Mouse (Mus musculus) hindbrain, embryonic 15.5 days (tissue): Measurements from ENCODE around the gene Mgll. TPM values are rescaled to one million over a fixed set of nuclear protein-coding genes. Genes with fewer than 3 reads are reported as not detected.

ENCODE experiments used
- ATAC-seq: fragments of 200-750 bp; cut with Nextera tagmentation; 2 replicates; pipeline ENCODE4 v1.8.0; 2017; ENCODE audit warnings: low read depth, moderate number of reproducible peaks, moderate TSS enrichment; ENCODE audit not compliant: low FRiP score
- H3K27ac ChIP-seq: fragments of 300-500 bp; sonication (generic); replicated peaks from 2 replicates; pipeline ENCODE4 v1.5.1; 2015; ENCODE audit warnings: mild to moderate bottlenecking, inconsistent platforms
- H3K27me3 ChIP-seq: fragments of 300-500 bp; sonication (generic); 2 replicates; pipeline ENCODE4 v1.6.1; 2015; ENCODE audit warnings: control low read depth, inconsistent platforms
- H3K36me3 ChIP-seq: fragments of 300-500 bp; sonication (generic); 2 replicates; pipeline ENCODE4 v1.6.1; 2015; ENCODE audit warnings: control low read depth, inconsistent platforms
- H3K4me1 ChIP-seq: fragments of 300-500 bp; sonication (generic); replicated peaks from 2 replicates; pipeline ENCODE4 v1.6.1; 2015; ENCODE audit warnings: control low read depth, inconsistent platforms
- H3K4me2 ChIP-seq: fragments of 300-500 bp; sonication (generic); 2 replicates; pipeline ENCODE4 v1.6.1; 2015; ENCODE audit warnings: moderate library complexity, mild to moderate bottlenecking, inconsistent platforms
- H3K4me3 ChIP-seq: fragments of 300-500 bp; sonication (generic); 2 replicates; pipeline ENCODE4 v1.5.1; 2015; ENCODE audit warnings: mild to moderate bottlenecking, inconsistent platforms
- H3K9ac ChIP-seq: fragments of 300-500 bp; sonication (generic); 2 replicates; pipeline ENCODE4 v1.6.1; 2015; ENCODE audit warnings: inconsistent platforms
- H3K9me3 ChIP-seq: fragments of 300-500 bp; sonication (generic); 2 replicates; pipeline ENCODE4 v1.6.1; 2016; ENCODE audit warnings: control low read depth, inconsistent platforms
- WGBS: fragments of 180-500 bp; shearing (Covaris S2); methylation state at CpG from one replicate; pipeline ENCODE4 v1.1.7; 2015; 5-methylcytosine and 5-hydroxymethylcytosine counted together
- polyA plus RNA-seq: library from polyadenylated mRNA; unstranded; fragments of >200 nt; fragmentation: Nextera tagmentation; extraction: Ambion mirVana; gene quantifications from 2 replicates; pipeline ENCODE4 v1.2.1, GENCODE M21; 2015

Gene Mgll
- polyA plus RNA-seq, 1 experiment from 2014 or later, result 59.0 TPM

- 90% methylated on average over 2 of the region's 2 CpGs for WGBS
- H3K27me3 ChIP-seq, result no peaks in the 10 kb centered on the region; the same call in 1 of the 2 replicates
Observed at GRCm38 (mm10) chr6:88722906-88723305, 1.3 kb upstream of the Mgll start.

GRCm38 (mm10) chr6:88723806-88724312 is 353 bp upstream of the Mgll start:
- Histone ChIP-seq H3K4me1 (peaks cover 27% of the 10 kb centered on the region), H3K9ac (peak overlapping the region; percentile 81), H3K9me3 (no peaks in the 10 kb centered on the region), H3K27ac (peak overlapping the region; percentile 80), H3K27me3 (no peaks in the 10 kb centered on the region; the same call in 1 of the 2 replicates), H3K4me3 (peak overlapping the region; percentile 57), H3K4me2 (peak overlapping the region; percentile 97), H3K36me3 (no peaks in the 10 kb centered on the region)
- ATAC-seq, result peak; percentile 78
- 28% methylated on average over 14 of the region's 14 CpGs for WGBS

More at GRCm38 (mm10) chr6:88722906-88723305, 1.3 kb upstream of the Mgll start:
- no peak overlapping the region for H3K4me3 ChIP-seq
- H3K27ac ChIP-seq, result no peak overlapping the region
- H3K4me1 ChIP-seq, result peaks cover 23% of the 10 kb centered on the region
- no peaks in the 10 kb centered on the region for H3K9me3 ChIP-seq
- no peak for ATAC-seq
- no peaks in the 10 kb centered on the region for H3K36me3 ChIP-seq
- no peak overlapping the region for H3K9ac ChIP-seq
- H3K4me2 ChIP-seq, result no peak overlapping the region

- ATAC-seq, result no peak
- no peaks in the 10 kb centered on the region; the same call in 1 of the 2 replicates for H3K27me3 ChIP-seq
- no peaks in the 10 kb centered on the region for H3K9me3 ChIP-seq
- H3K4me1 ChIP-seq, result peaks cover 27% of the 10 kb centered on the region
- WGBS, result 64% methylated on average over 7 of the region's 7 CpGs
- peak overlapping the region; percentile 57 for H3K4me3 ChIP-seq
- 0 out of 2 replicates have a peak overlapping the region, but pooled peaks have one; percentile 17 for H3K9ac ChIP-seq
- no peak overlapping the region for H3K27ac ChIP-seq
- no peaks in the 10 kb centered on the region for H3K36me3 ChIP-seq
- peak overlapping the region; percentile 97 for H3K4me2 ChIP-seq
Observed at GRCm38 (mm10) chr6:88725590-88725989, 1.4 kb downstream of the Mgll start.

- H3K36me3 ChIP-seq, result no peaks in the 10 kb centered on the region
- ATAC-seq, result peak; percentile 32; the same call in 1 of the 2 replicates
- H3K4me3 ChIP-seq, result peak overlapping the region; percentile 57
- H3K4me2 ChIP-seq, result peak overlapping the region; percentile 97
- no peaks in the 10 kb centered on the region for H3K9me3 ChIP-seq
- peak overlapping the region; percentile 32; the same call in 1 of the 2 replicates for H3K9ac ChIP-seq
- H3K27ac ChIP-seq, result peak overlapping the region; percentile 64
- peaks cover 27% of the 10 kb centered on the region for H3K4me1 ChIP-seq
- whole genome bisulfite sequencing, result 48% methylated on average over 9 of the region's 9 CpGs
- no peaks in the 10 kb centered on the region; the same call in 1 of the 2 replicates for H3K27me3 ChIP-seq
Observed at GRCm38 (mm10) chr6:88726252-88727211, 2.3 kb downstream of the Mgll start.

- Histone ChIP-seq H3K4me1 (peaks cover 35% of the 10 kb centered on the region), H3K36me3 (no peaks in the 10 kb centered on the region), H3K27me3 (no peaks in the 10 kb centered on the region; the same call in 1 of the 2 replicates), H3K4me2 (peak overlapping the region; percentile 97), H3K4me3 (no peak overlapping the region), H3K9me3 (no peaks in the 10 kb centered on the region), H3K9ac (no peak overlapping the region), H3K27ac (no peak overlapping the region)
- no peak for ATAC-seq
- 84% methylated on average over 5 of the region's 5 CpGs for WGBS
Observed at GRCm38 (mm10) chr6:88727490-88727889, 3.3 kb downstream of the Mgll start.

GRCm38 (mm10) chr6:88728054-88728453 is 3.8 kb downstream of the Mgll start:
- H3K4me2 ChIP-seq, result no peak overlapping the region
- WGBS, result 52% methylated on average over 7 of the region's 7 CpGs
- no peaks in the 10 kb centered on the region for H3K36me3 ChIP-seq
- H3K27ac ChIP-seq, result no peak overlapping the region
- no peak overlapping the region for H3K4me3 ChIP-seq
- H3K9ac ChIP-seq, result no peak overlapping the region
- H3K9me3 ChIP-seq, result no peaks in the 10 kb centered on the region
- H3K27me3 ChIP-seq, result no peaks in the 10 kb centered on the region; the same call in 1 of the 2 replicates
- H3K4me1 ChIP-seq, result peaks cover 41% of the 10 kb centered on the region
- ATAC-seq, result no peak

- peaks cover 45% of the 10 kb centered on the region for H3K4me1 ChIP-seq
- no peaks in the 10 kb centered on the region for H3K36me3 ChIP-seq
- WGBS, result 88% methylated on average over 5 of the region's 5 CpGs
- H3K4me3 ChIP-seq, result no peak overlapping the region
- ATAC-seq, result no peak
- H3K4me2 ChIP-seq, result no peak overlapping the region
- no peaks in the 10 kb centered on the region for H3K9me3 ChIP-seq
- H3K27ac ChIP-seq, result no peak overlapping the region
- no peak overlapping the region for H3K9ac ChIP-seq
- no peaks in the 10 kb centered on the region for H3K27me3 ChIP-seq
Observed at GRCm38 (mm10) chr6:88728515-88728914, 4.3 kb downstream of the Mgll start.

GRCm38 (mm10) chr6:88731211-88731751 is 7.1 kb downstream of the Mgll start:
- H3K36me3 ChIP-seq, result no peaks in the 10 kb centered on the region
- H3K4me2 ChIP-seq, result no peak overlapping the region
- WGBS, result 89% methylated on average over 11 of the region's 11 CpGs
- ATAC-seq, result no peak
- no peak overlapping the region for H3K27ac ChIP-seq
- H3K9me3 ChIP-seq, result no peaks in the 10 kb centered on the region
- peaks cover 37% of the 10 kb centered on the region for H3K4me1 ChIP-seq
- H3K9ac ChIP-seq, result no peak overlapping the region
- no peak overlapping the region for H3K4me3 ChIP-seq
- no peaks in the 10 kb centered on the region for H3K27me3 ChIP-seq

GRCm38 (mm10) chr6:88731991-88732390 is 7.8 kb downstream of the Mgll start:
- Histone ChIP-seq H3K4me1 (peaks cover 36% of the 10 kb centered on the region), H3K27ac (peak overlapping the region; percentile 1; the same call in 1 of the 2 replicates)
- WGBS, result 79% methylated on average over 3 of the region's 3 CpGs

GRCm38 (mm10) chr6:88732643-88733613 is 8.7 kb downstream of the Mgll start:
- Histone ChIP-seq H3K36me3 (no peaks in the 10 kb centered on the region), H3K4me1 (peaks cover 34% of the 10 kb centered on the region), H3K27ac (0 out of 2 replicates have a peak overlapping the region, but pooled peaks have one; percentile 1), H3K27me3 (no peaks in the 10 kb centered on the region), H3K9ac (no peak overlapping the region), H3K4me2 (no peak overlapping the region), H3K4me3 (no peak overlapping the region), H3K9me3 (no peaks in the 10 kb centered on the region)
- no peak for ATAC-seq
- WGBS, result 64% methylated on average over 17 of the region's 17 CpGs

More at GRCm38 (mm10) chr6:88731991-88732390, 7.8 kb downstream of the Mgll start:
- Histone ChIP-seq H3K36me3 (no peaks in the 10 kb centered on the region), H3K27me3 (no peaks in the 10 kb centered on the region), H3K9ac (no peak overlapping the region), H3K4me2 (no peak overlapping the region), H3K9me3 (no peaks in the 10 kb centered on the region), H3K4me3 (no peak overlapping the region)
- ATAC-seq, result no peak

GRCm38 (mm10) chr6:88736337-88736736 is 12.1 kb downstream of the Mgll start:
- Histone ChIP-seq H3K4me2 (no peak overlapping the region), H3K36me3 (no peaks in the 10 kb centered on the region), H3K27ac (no peak overlapping the region), H3K4me3 (no peak overlapping the region), H3K4me1 (peaks cover 30% of the 10 kb centered on the region), H3K9ac (no peak overlapping the region), H3K9me3 (no peaks in the 10 kb centered on the region), H3K27me3 (no peaks in the 10 kb centered on the region)
- 86% methylated on average over 8 of the region's 8 CpGs for WGBS
- ATAC-seq, result no peak
